Mouse (Mus musculus) activated CD4-positive, CD25-positive, alpha-beta regulatory T cell, adult 4 months (primary cell): ENCODE measurements at regions not wholly inside any gene's neighbourhood (a gene's known extent, or its start where the extent isn't known, plus 50 kb on each side); places are given as distances from the start of the nearest gene placed in this dataset.

Experiments used
- ATAC-seq: one replicate; pipeline ENCODE4 v1.8.0; 2017

DNA sequence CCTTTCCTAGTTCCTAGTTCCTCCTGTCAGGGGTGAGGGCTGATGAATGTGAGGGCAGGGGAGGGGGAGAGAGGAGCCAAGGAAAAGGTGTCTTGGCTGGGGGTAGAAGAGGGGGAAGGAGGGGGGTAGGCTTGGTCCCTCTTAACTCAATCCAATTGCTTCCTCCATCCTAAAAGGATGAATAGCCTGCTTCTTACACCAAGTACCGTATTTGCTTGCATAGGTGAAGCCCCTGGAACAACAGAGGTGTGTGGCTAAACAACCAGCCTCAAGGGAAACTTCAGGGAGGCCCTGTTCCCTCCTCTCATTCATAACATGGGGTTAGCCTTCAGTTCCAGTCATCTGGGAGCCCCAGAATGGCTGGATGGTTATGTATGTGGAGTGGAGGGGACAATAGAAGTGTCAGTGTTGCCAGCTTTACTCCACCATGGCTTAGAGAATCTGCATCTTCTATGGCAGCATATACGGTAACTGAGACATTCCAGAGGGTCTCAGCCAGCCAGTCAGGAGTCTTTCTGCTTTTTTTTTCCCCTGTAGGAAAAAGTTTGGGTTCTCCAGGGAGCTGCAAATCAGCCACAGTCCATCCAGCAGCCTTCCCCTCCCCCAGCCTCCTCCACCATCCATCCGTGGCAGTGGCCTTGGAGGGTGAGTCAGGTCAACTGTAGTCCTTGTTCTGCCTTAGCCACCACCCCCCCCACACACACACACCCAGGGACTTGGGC lies 100.2 kb upstream of the Ccnd2 start:
- no peak for ATAC-seq

DNA sequence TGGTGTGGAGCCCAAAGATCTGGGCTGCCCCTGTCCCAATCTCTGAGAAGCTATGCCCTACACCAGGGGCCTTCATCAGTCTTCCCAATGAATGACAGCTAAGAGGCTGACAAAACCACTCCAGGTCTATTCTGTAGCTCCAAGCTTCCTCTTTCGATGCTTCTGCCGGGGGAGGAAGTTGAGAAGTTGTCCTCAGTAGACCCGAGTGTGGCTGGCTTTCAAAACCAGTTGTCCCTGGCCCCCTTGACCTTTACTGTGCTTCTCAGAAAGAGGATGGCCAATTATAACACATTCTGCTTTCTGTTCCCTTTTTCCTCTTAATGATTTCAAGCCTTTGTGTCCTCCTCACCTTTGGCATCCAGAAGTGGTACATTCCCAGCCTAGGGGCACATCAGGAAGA lies 101.9 kb upstream of the Ccnd2 start:
- no peak for ATAC-seq

GRCm38 (mm10) chr6:127263903-127264680 lies 112.1 kb upstream of the Ccnd2 start:
- ATAC-seq, result peak; percentile 27

DNA sequence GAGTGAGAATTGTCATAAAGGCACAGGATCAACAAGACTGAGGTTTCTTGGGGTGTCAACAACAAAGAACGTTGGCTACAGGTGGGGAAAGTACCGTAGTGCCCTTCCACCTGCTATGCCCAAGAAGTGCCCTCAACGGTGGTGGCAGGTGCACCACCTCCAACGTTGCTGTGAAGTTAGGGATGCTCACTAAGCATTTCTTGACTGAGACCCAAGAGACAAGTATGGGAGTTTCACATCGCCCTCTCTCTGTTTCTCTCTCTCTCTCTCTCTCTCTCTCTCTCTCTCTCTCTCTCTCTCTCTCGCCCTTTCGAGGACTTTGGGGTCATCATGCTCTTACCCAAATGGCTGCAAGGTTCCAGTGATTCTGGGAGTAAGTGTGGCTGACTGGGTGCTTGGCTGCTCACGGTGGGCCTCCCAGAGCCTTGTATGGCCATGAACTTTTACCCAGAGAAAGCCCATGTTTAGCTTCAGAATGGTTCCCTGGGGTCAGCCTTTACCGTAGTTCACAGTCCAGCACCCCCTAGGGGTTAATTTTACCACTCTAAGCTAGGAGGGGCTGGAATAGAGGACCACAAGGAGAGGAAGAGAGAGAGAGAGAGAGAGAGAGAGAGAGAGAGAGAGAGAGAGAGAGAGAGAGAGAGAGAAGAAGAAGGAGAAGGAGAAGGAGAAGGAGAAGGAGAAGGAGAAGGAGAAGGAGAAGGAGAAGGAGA lies 113.2 kb upstream of the Ccnd2 start:
- ATAC-seq, result peak; percentile 30

- peak; percentile 53 for ATAC-seq
These were observed 114.2 kb upstream of the Ccnd2 start for GRCm38 (mm10) chr6:127265901-127266812.

GRCm38 (mm10) chr6:127266813-127267165 lies 114.8 kb upstream of the Ccnd2 start:
- ATAC-seq, result peak; percentile 38

DNA sequence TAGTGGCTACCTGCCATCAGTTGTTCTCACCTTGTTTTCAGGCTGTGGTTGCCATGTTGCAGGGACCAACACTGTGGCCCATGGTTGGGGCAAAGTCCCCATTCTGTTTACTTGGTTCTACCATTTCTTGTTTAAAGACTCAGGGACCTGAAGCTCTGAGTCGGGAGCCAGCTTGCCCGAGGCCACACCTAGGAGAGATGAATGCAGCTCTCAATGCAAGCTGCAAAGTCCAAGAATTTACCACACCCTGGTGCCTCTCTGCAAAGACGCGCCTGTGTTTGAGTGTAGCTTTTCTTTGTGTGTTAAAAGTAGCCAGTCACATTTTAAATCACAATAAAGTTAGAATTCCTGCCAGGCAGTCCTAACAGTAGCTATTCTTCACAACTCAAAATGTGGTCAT lies 117.0 kb upstream of the Ccnd2 start:
- no peak for ATAC-seq

GRCm38 (mm10) chr6:127269525-127270044 lies 117.6 kb upstream of the Ccnd2 start:
- no peak for ATAC-seq

GRCm38 (mm10) chr6:127270774-127271173 lies 118.8 kb upstream of the Ccnd2 start:
- ATAC-seq, result peak; percentile 25

DNA sequence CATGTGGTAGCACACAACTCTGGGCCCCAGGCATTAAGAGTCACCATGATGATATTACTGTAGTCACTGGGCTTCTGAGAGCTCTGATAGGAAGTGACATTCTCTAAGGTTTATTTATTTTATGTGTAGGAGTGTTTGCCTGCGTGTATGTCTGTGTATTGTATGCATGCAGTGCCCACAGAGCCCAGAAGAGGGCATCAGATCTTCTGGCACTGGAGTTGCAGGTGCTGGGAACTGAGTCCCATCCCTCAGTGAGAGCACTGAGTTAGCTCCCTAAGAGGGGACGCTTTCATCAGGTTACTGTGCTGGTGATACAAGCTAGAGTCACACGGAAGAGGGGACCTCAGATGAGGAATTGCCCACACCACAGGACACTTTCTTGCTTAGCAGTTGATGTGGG lies 119.4 kb upstream of the Ccnd2 start:
- no peak for ATAC-seq

DNA sequence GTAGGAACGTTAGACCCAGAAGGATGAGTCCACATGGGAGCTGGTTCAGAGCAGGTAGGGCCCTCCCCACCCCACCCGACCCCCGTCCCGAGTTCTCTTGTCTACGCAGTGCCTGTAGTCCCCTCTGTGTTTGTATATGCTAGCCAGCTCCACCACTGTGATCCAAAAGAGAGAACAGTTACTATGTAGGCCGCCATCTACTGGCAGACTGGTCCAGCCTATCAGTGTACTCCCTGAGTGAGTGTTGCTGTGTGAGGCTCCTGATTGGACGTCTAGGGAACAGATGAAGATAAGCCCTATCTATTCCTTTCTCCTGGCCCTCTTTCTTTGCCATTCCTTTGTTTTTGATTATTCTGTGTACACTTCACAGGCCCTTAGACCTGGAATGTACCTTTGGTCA lies 120.6 kb upstream of the Ccnd2 start:
- ATAC-seq, result peak; percentile 90

GRCm38 (mm10) chr6:127274732-127275429 lies 122.9 kb upstream of the Ccnd2 start:
- no peak for ATAC-seq

- ATAC-seq, result no peak
These were observed 123.4 kb upstream of the Ccnd2 start for GRCm38 (mm10) chr6:127275430-127275784.

DNA sequence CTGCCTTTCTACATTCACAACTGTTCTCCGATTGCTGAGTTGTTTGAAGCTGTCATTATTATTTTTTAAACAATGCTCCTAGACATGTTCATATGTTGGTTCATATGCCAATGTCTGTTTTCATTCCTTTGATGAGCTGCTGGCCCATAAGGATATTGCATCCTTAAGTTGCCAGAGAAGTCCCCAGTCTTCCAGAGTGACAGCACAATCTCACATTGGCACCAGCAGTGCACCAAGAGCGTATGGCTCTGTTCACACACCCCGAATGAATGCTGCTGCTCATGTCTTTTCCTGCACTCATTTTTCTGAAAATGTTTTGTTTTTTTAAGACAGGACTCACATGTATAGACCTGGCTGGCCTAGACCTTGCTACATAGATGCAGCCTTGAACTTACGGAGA lies 124.4 kb upstream of the Ccnd2 start:
- no peak for ATAC-seq

- ATAC-seq, result no peak
These were observed 126.4 kb upstream of the Ccnd2 start for GRCm38 (mm10) chr6:127278402-127278801.

GRCm38 (mm10) chr6:127284226-127284625 lies 132.2 kb upstream of the Ccnd2 start:
- ATAC-seq, result no peak

- ATAC-seq, result no peak
These were observed 134.9 kb upstream of the Ccnd2 start for GRCm38 (mm10) chr6:127286681-127287476.

DNA sequence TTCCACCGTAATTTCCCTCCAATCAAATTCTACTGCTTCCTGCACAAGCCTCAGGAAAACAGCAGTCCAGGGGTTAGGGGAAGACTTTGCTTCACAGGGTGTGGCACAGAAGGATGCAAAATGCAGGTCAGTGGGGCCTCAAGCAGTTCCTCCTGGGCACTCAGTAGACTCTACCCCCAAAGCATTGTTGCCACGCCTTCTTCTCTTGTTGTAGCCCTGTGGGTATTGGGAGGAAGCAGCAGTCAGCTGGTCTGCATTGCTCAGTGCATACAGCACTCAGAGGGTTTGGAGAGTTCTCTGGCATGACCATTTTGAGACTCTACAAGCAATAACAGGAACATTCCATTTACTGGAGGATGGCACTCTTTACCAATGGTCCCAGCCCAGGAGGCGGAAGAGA lies 137.0 kb upstream of the Ccnd2 start:
- ATAC-seq, result no peak

- no peak for ATAC-seq
These were observed 139.9 kb upstream of the Ccnd2 start for GRCm38 (mm10) chr6:127291937-127292336.

- no peak for ATAC-seq
These were observed 141.8 kb upstream of the Ccnd2 start for GRCm38 (mm10) chr6:127293829-127294228.

DNA sequence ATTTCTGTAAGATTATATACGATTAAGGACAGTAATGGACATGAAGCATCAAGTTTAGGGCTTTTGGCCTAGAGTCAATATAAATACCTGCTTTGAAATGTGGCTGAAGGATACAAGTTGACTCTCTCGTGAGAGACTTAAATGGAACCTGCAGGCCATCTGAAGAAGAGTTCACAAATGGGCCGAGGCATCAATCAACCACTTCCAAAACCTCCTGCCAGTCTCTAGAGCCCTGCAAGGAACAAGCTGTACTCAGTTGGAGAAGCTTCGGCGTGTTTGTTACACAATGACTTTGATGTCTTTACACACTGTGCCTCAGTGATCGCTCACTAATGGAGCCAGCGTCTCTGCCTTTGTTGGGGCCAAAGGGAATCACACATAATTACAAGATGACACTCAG lies 146.1 kb upstream of the Ccnd2 start:
- no peak for ATAC-seq
